Mouse (Mus musculus) heart, postnatal 0 days (tissue): Measurements from ENCODE around the gene Map3k20. TPM values are rescaled to one million over a fixed set of nuclear protein-coding genes. Genes with fewer than 3 reads are reported as not detected.

Source experiments
- ATAC-seq: fragments of 200-750 bp; cut with Nextera tagmentation; 2 replicates; pipeline ENCODE4 v1.8.0; 2017; ENCODE audit warnings: low read depth, moderate number of reproducible peaks, moderate library complexity; ENCODE audit not compliant: insufficient read depth
- DNase-seq: peaks from one replicate; pipeline ENCODE4 v3.0.0-alpha.2; 2016; ENCODE audit warnings: low spot score
- H3K27ac ChIP-seq: fragments of 300-500 bp; sonication (generic); 2 replicates; pipeline ENCODE4 v1.5.1; 2014; ENCODE audit warnings: low read depth, mild to moderate bottlenecking
- H3K27me3 ChIP-seq: fragments of 300-500 bp; sonication (generic); 2 replicates; pipeline ENCODE4 v1.6.1; 2014; ENCODE audit warnings: low read length, mixed read lengths; ENCODE audit not compliant: control insufficient read depth, insufficient read depth
- H3K36me3 ChIP-seq: fragments of 300-500 bp; sonication (generic); replicated peaks from 2 replicates; pipeline ENCODE4 v1.6.1; 2014; ENCODE audit warnings: low read length, mixed read lengths; ENCODE audit not compliant: control insufficient read depth, insufficient read depth
- H3K4me1 ChIP-seq: fragments of 300-500 bp; sonication (generic); 2 replicates; pipeline ENCODE4 v1.6.1; 2014; ENCODE audit warnings: antibody characterized with exemption; ENCODE audit not compliant: control insufficient read depth, insufficient read depth
- H3K4me2 ChIP-seq: fragments of 300-500 bp; sonication (generic); 2 replicates; pipeline ENCODE4 v1.6.1; 2014; ENCODE audit warnings: low read depth, mild to moderate bottlenecking, low read length, moderate library complexity
- H3K4me3 ChIP-seq: fragments of 300-500 bp; sonication (generic); 2 replicates; pipeline ENCODE4 v1.5.1; 2014; ENCODE audit warnings: low read depth, low read length
- H3K9ac ChIP-seq: fragments of 300-500 bp; sonication (generic); replicated peaks from 2 replicates; pipeline ENCODE4 v1.6.1; 2014; ENCODE audit warnings: low read depth, low read length, mixed read lengths
- H3K9me3 ChIP-seq: fragments of 300-500 bp; sonication (generic); replicated peaks from 2 replicates; pipeline ENCODE4 v1.6.1; 2016; ENCODE audit warnings: low read length; ENCODE audit not compliant: control insufficient read depth
- CTCF ChIP-seq: IDR thresholded peaks from 2 replicates; pipeline ENCODE4 v1.5.1; 2016; ENCODE audit warnings: antibody characterized with exemption, control low read depth, low read depth
- EP300 ChIP-seq: IDR thresholded peaks from 2 replicates; pipeline ENCODE4 v1.6.1; 2016; ENCODE audit warnings: antibody characterized with exemption, low read depth
- WGBS: fragments of 180-500 bp; shearing (Covaris S2); extraction: QIAGEN DNeasy Blood & Tissue Kit; methylation state at CpG from one replicate; pipeline ENCODE4 v1.1.7; 2014; 5-methylcytosine and 5-hydroxymethylcytosine counted together
- polyA plus RNA-seq: library from polyadenylated mRNA; unstranded; fragments of >200 nt; fragmentation: Nextera tagmentation; extraction: Ambion mirVana; gene quantifications from 2 replicates; pipeline ENCODE4 v1.2.1, GENCODE M21; 2015
- total RNA-seq: library from RNA; depleted of rRNA; stranded (reverse); fragments of >200 nt; gene quantifications from 2 replicates; pipeline ENCODE4 v1.2.3, GENCODE M21; 2014; ENCODE audit warnings: low replicate concordance

Map3k20 gene
- total and polyA plus RNA-seq, 2 experiments from 2014 or later = 26.1 to 95.0 TPM

DNA sequence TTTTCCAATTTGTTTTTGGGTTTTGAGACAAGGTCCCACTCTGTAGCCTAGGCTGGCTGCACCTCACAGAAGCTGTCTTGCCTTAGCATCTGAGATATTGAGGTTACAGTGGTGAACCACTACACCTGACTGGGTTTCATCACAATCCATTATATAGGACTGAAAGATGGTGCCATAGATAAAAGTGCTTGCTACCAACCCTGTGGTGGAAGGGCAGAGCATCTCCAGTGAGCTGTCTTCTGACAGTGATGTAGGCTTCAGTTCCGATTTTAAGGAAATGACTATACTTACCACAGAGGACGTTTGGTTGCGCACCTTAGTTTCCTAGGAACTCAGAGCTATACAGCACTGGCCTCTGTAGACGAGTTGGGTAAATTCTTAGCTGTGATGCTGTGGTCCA lies 2.7 kb upstream of the Map3k20 start:
- no peak overlapping the region for H3K4me2 ChIP-seq
- H3K9ac ChIP-seq = no peak overlapping the region
- H3K36me3 ChIP-seq = no peaks in the 10 kb centered on the region
- ATAC-seq = no peak
- 70% methylated on average over 4 of the region's 4 CpGs for WGBS
- H3K9me3 ChIP-seq = no peaks in the 10 kb centered on the region
- H3K4me3 ChIP-seq = no peak overlapping the region
- 0 out of 2 replicates have a peak overlapping the region, but pooled peaks have one; percentile 1 for H3K27ac ChIP-seq
- H3K4me1 ChIP-seq = peaks cover 16% of the 10 kb centered on the region
- no peak for DNase-seq
- H3K27me3 ChIP-seq = no peaks in the 10 kb centered on the region
- TF ChIP-seq CTCF = no peak

DNA sequence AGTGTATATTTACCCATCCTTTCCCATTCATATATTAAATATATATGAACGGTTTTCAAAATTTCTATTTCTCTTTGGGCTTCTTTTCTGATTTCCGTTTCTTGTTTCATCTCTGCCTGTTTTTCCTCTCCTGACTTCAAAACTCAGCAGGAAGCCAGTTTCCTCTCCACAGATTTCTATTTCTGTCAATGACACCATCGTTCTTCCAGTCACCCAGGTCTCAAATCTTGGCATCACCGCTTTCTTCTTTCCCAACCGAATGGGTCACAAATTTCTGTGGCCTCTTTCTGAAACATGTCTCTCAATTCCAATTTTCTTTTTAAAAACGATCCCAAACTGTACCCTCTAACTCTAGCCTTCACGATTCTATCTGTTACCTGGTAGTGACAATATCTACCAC lies 748 bp upstream of the Map3k20 start:
- Histone ChIP-seq H3K9ac (0 out of 2 replicates have a peak overlapping the region, but pooled peaks have one; percentile 98), H3K4me2 (peak overlapping the region; percentile 77), H3K4me1 (peaks cover 28% of the 10 kb centered on the region), H3K4me3 (no peak overlapping the region), H3K27me3 (no peaks in the 10 kb centered on the region), H3K36me3 (no peaks in the 10 kb centered on the region), H3K9me3 (no peaks in the 10 kb centered on the region), H3K27ac (peak overlapping the region; percentile 96)
- TF ChIP-seq EP300 (no peak), CTCF (no peak)
- 25% methylated on average over 7 of the region's 7 CpGs for WGBS
- ATAC-seq (no peak), DNase-seq (peak; percentile 82)

DNA sequence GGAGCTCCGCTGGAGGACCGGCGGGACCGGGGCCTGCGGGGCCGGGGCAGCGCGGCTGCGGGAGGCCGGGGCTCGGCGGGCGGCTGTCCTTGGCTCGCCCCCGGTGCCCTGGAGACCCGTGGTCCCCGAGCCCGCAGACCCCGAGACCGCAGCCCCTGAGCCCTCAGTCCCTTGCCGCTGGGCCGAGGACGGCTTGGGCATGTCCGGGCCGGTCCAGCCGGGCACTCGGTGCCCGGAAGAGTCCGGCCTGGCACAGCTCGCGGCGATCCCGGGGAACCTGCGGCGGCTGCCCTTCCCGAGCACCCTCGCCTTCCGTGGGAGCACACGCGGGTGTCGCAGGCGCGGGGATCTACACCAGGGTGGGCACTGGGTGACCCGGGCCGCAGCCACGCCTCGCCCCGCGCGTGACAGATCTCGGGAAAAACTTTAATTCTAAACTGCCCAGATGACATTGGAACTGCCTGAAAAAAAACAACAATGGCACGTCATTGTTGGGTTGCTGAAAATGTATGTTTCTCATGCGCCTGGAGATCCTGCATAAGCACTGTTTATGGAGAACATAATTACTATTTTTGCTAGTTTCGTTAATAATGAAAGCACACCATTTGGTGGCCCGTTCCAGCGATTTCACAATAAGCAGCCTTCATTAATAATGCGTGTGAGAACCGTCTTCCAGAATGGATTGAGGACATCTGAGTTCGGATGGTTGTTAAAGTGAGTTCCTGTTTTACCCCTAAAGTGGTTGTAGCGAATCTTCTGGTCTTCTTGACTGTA lies 638 bp downstream of the Map3k20 start:
- TF ChIP-seq EP300 = no peak
- TF ChIP-seq CTCF = no peak
- H3K4me2 ChIP-seq = peak overlapping the region; percentile 77
- H3K27ac ChIP-seq = peak overlapping the region; percentile 96
- ATAC-seq = peak; percentile 51
- H3K9me3 ChIP-seq = no peaks in the 10 kb centered on the region
- DNase-seq = no peak
- H3K9ac ChIP-seq = peak overlapping the region; percentile 98
- no peaks in the 10 kb centered on the region for H3K27me3 ChIP-seq
- H3K4me1 ChIP-seq = peaks cover 32% of the 10 kb centered on the region
- H3K36me3 ChIP-seq = no peaks in the 10 kb centered on the region
- H3K4me3 ChIP-seq = peak overlapping the region; percentile 97
- WGBS = under 1% methylated on average over 56 of the region's 60 CpGs

DNA sequence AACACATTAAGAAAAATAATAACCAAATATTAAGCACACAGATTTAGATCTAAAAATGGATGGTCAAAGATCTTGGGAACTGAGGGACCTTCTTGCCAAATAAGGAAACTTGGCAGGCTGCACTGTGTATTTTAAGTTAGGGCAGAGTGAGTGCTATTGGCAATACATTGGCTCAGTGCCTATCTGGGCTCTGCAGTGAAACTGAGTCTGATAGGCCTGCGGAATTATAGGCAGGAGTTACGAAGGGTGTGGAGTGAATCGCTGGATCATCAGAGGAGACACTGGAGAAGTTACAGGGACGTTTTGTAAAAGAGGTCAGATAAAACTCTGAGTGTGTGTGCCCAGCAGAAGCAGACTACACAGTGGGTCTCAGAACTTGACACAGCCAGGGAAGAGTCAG lies 1.7 kb downstream of the Map3k20 start:
- TF ChIP-seq EP300 = no peak
- TF ChIP-seq CTCF = no peak
- Histone ChIP-seq H3K4me2 (peak overlapping the region; percentile 77), H3K27ac (peak overlapping the region; percentile 78), H3K9me3 (no peaks in the 10 kb centered on the region), H3K27me3 (no peaks in the 10 kb centered on the region), H3K4me1 (peaks cover 32% of the 10 kb centered on the region), H3K4me3 (peak overlapping the region; percentile 97), H3K36me3 (no peaks in the 10 kb centered on the region), H3K9ac (peak overlapping the region; percentile 56)
- no peak for ATAC-seq
- 6% methylated on average over 4 of the region's 4 CpGs for WGBS
- DNase-seq = no peak

DNA sequence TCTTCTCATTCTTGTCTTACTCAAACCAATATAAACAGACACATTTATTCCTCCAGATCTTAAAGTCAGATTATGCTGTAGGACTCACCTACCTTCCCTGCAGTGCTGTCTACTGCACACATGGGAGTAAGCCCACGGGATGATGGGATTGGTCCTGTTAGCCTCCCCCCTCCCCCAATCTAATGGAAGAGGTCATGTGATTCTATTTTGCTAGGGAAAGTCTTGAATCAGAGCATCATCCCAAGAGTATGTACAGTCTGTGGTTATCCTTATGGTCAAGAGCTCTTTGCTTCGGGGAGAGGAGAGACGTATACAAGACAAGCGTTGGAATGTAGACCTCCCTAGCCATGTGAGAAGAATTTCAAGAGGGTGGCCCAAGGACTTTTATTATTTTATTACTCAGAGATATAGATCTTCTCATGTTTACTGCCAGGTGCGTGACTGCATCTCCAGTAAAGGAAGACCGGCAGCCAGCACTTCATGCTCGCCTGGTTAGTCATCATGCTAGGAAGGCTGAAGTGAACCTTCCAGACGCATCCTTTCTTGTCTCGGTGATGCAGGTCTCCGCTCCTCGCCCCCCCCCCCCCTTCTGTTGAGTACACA lies 3.6 kb downstream of the Map3k20 start:
- 69% methylated on average over 11 of the region's 11 CpGs for WGBS
- Histone ChIP-seq H3K4me1 (peaks cover 21% of the 10 kb centered on the region), H3K4me3 (no peak overlapping the region), H3K9ac (no peak overlapping the region), H3K27ac (no peak overlapping the region), H3K9me3 (no peaks in the 10 kb centered on the region), H3K36me3 (peaks cover 5% of the 10 kb centered on the region; the same call in 1 of the 2 replicates), H3K27me3 (no peaks in the 10 kb centered on the region), H3K4me2 (no peak overlapping the region)
- DNase-seq = no peak
- no peak for ATAC-seq
- TF ChIP-seq CTCF (no peak), EP300 (no peak)
